In genomic region chr9:71484871-71485474, GRCm38 (mm10) we compare ENCODE assay signal across 8 mouse cellular contexts. TPM values are rescaled to one million over a fixed set of nuclear protein-coding genes. Genes with fewer than 3 reads are reported as not detected.
A peak's percentile ranks its signal among the peaks of the same experiment; 100 is the strongest.
DNase-seq lines count a peak whose midpoint lies in the region; ATAC-seq and TF ChIP-seq lines count a peak whose summit lies in the region.

No protein-coding gene starts in this region.

- ATAC-seq in limb, embryonic 14.5 days (ENCODE audit: low FRiP score, low read depth) = no peak
- no peak for ATAC-seq in stomach, postnatal 0 days (ENCODE audit: low FRiP score, low TSS enrichment)

- TF ChIP-seq POLR2A in cerebellum, adult 2 months (IDR thresholded peaks at IDR 0.05; ENCODE audit: borderline replicate concordance, insufficient read depth, low read length) = no peak
- no peak for TF ChIP-seq POLR2A in thymus, adult 2 months (IDR thresholded peaks at IDR 0.05; ENCODE audit: control insufficient read depth, extremely low read depth, insufficient read depth, low read length, poor library complexity)
- TF ChIP-seq POLR2A in limb, embryonic 14.5 days (IDR thresholded peaks at IDR 0.05; ENCODE audit: borderline replicate concordance, extremely low read depth, insufficient read depth, insufficient read length) = no peak

- peaks cover 34% of the 10 kb centered on the region for H3K36me3 ChIP-seq in thymus, adult 2 months (ENCODE audit: control insufficient read depth, insufficient read depth, low read length)
- H3K36me3 ChIP-seq in limb, embryonic 14.5 days (ENCODE audit: control insufficient read depth, insufficient read depth, low read length) = peaks cover 37% of the 10 kb centered on the region
- H3K36me3 ChIP-seq in stomach, postnatal 0 days (ENCODE audit: control insufficient read depth, insufficient read depth, low read length) = peaks cover 24% of the 10 kb centered on the region

- peak overlapping the region; percentile 81 for H3K4me3 ChIP-seq in cerebellum, adult 2 months (replicated peaks; ENCODE audit: insufficient read depth, low read depth, low read length)
- H3K4me3 ChIP-seq in thymus, adult 2 months (ENCODE audit: control insufficient read depth, insufficient read depth, low read length) = peak overlapping the region; percentile 96
- H3K4me3 ChIP-seq in limb, embryonic 14.5 days (replicated peaks; ENCODE audit: low read length) = peak overlapping the region; percentile 96
- H3K4me3 ChIP-seq in stomach, postnatal 0 days (ENCODE audit: low read depth, low read length) = peak overlapping the region; percentile 98

- peak overlapping the region; percentile 94 for H3K27ac ChIP-seq in cerebellum, adult 2 months (ENCODE audit: insufficient read depth, low read length)
- H3K27ac ChIP-seq in thymus, adult 2 months (ENCODE audit: control insufficient read depth, insufficient read depth, low read length) = no peak overlapping the region
- H3K27ac ChIP-seq in limb, embryonic 14.5 days (replicated peaks; ENCODE audit: low read depth, low read length) = peak overlapping the region; percentile 94
- H3K27ac ChIP-seq in stomach, postnatal 0 days (replicated peaks) = peak overlapping the region; percentile 97

- no peaks in the 10 kb centered on the region for H3K27me3 ChIP-seq in cerebellum, adult 2 months (ENCODE audit: control insufficient read depth, insufficient read depth, low read length)
- no peaks in the 10 kb centered on the region for H3K27me3 ChIP-seq in thymus, adult 2 months (ENCODE audit: control insufficient read depth, insufficient read depth, low read length)
- H3K27me3 ChIP-seq in limb, embryonic 14.5 days (ENCODE audit: control insufficient read depth, insufficient read depth, low read length) = no peaks in the 10 kb centered on the region
- H3K27me3 ChIP-seq in stomach, postnatal 0 days (ENCODE audit: control insufficient read depth, insufficient read depth, low read length) = no peaks in the 10 kb centered on the region

- no peaks in the 10 kb centered on the region for H3K4me1 ChIP-seq in cerebellum, adult 2 months (ENCODE audit: control insufficient read depth, insufficient read depth, low read length)
- H3K4me1 ChIP-seq in thymus, adult 2 months (replicated peaks; ENCODE audit: control insufficient read depth, insufficient read depth, low read length) = no peaks in the 10 kb centered on the region; the same call in 1 of the 2 replicates
- peaks cover 6% of the 10 kb centered on the region for H3K4me1 ChIP-seq in limb, embryonic 14.5 days (ENCODE audit: control insufficient read depth, insufficient read depth, low read length)
- H3K4me1 ChIP-seq in stomach, postnatal 0 days (replicated peaks; ENCODE audit: control insufficient read depth, insufficient read depth) = no peaks in the 10 kb centered on the region

- H3K9ac ChIP-seq in limb, embryonic 14.5 days (ENCODE audit: low read depth, low read length, severe bottlenecking) = peak overlapping the region; percentile 100
- peak overlapping the region; percentile 100 for H3K9ac ChIP-seq in stomach, postnatal 0 days (ENCODE audit: low read length)

- TF ChIP-seq EP300 in stomach, postnatal 0 days (optimal IDR thresholded peaks at IDR 0.05) = no peak

- 1% methylated on average over 14 of the region's 14 CpGs for WGBS in cerebellum, adult 2 months
- WGBS in thymus, adult 2 months = 2% methylated on average over 14 of the region's 14 CpGs
- 2% methylated on average over 14 of the region's 14 CpGs for WGBS in limb, embryonic 14.5 days
- WGBS in stomach, postnatal 0 days = under 1% methylated on average over 14 of the region's 14 CpGs

- no peak for TF ChIP-seq CTCF in cerebellum, adult 2 months (IDR thresholded peaks at IDR 0.05; ENCODE audit: borderline replicate concordance, insufficient read depth, low read depth, low read length)
- no peak for TF ChIP-seq CTCF in thymus, adult 2 months (IDR thresholded peaks at IDR 0.05; ENCODE audit: borderline replicate concordance, control insufficient read depth, extremely low read depth, insufficient read depth, low read length, poor library complexity)
- TF ChIP-seq CTCF in stomach, postnatal 0 days (IDR thresholded peaks at IDR 0.05; ENCODE audit: low read depth) = no peak

- H3K4me2 ChIP-seq in limb, embryonic 14.5 days (replicated peaks; ENCODE audit: low read depth, low read length, severe bottlenecking) = peak overlapping the region; percentile 71
- H3K4me2 ChIP-seq in stomach, postnatal 0 days (replicated peaks; ENCODE audit: low read depth) = peak overlapping the region; percentile 60

- H3K9me3 ChIP-seq in limb, embryonic 14.5 days (ENCODE audit: control insufficient read depth, low read length) = no peaks in the 10 kb centered on the region
- no peaks in the 10 kb centered on the region for H3K9me3 ChIP-seq in stomach, postnatal 0 days (ENCODE audit: control insufficient read depth, low read length)

- no peak for DNase-seq in cerebellum, adult 2 months
- DNase-seq in cerebellum, adult 9-11 months = no peak
- no peak for DNase-seq in thymus, adult 2 months
- no peak for DNase-seq in thymus, postnatal 4 days
- no peak for DNase-seq in limb, embryonic 14.5 days (ENCODE audit: low spot score)
- DNase-seq in stomach, postnatal 0 days (ENCODE audit: low spot score) = no peak
- no peak for DNase-seq in cerebellum, postnatal 36 days
- DNase-seq in cerebellum, adult 9-10 months = no peak

RNA-seq across cellular contexts. Expression of gene Polr2m, which starts 0.8 kb away (rescaled TPM):
- 267 and 305 TPM in 2 replicates for polyA plus RNA-seq in cerebellum, adult 2 months (2012; rRNA removed)
- 689 and 1,465 TPM in 2 replicates for polyA plus RNA-seq in thymus, adult 2 months (2012; rRNA removed)
- polyA plus RNA-seq in limb, embryonic 14.5 days (2012; rRNA removed) = 401 and 449 TPM in 2 replicates
- polyA plus RNA-seq in limb, embryonic 14.5 days (2014; fragmentation: Nextera tagmentation; extraction: Ambion mirVana) = 336 and 359 TPM in 2 replicates
- polyA plus RNA-seq in stomach, postnatal 0 days (2015; fragmentation: Nextera tagmentation; extraction: Ambion mirVana) = 149 and 155 TPM in 2 replicates
